Mouse (Mus musculus) mouse trophoblast stem cell (cell line): ENCODE measurements around the gene Trip4.
"Not testable (repeated sequence)": the region's sequence is repeated elsewhere in the genome, so short reads cannot be mapped to it uniquely, and the experiment has no call there.

Experiments used
- in situ Hi-C, 2 experiments: fragments of 300-500 bp; cut with MseI, MboI; formaldehyde crosslinking; loops; 2 replicates in 1 of 2; 3 replicates in 1 of 2; pipeline ENCODE4 v1.15.1; 2025

Trip4 gene

DNA sequence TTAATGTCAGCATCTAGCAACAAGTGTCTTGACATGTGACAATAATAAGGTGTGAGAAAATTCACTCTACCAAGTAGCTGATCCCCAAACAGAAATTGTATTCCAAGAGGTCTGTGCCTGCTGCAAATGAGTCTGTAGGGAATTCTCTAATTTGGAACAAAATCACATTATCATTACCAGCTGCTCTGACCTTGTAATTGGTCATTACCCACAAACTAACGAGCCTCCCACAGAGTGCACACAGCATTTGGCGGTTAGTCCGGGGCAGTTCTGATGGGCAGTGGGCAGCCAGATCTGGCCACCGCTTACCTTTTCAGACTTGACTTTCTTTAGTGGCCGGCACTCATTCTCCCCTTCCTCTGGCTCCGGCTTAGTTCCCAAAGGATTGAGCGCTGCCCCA lies 114.3 kb downstream of the Trip4 start:
- in situ Hi-C loops = no loop called here

DNA sequence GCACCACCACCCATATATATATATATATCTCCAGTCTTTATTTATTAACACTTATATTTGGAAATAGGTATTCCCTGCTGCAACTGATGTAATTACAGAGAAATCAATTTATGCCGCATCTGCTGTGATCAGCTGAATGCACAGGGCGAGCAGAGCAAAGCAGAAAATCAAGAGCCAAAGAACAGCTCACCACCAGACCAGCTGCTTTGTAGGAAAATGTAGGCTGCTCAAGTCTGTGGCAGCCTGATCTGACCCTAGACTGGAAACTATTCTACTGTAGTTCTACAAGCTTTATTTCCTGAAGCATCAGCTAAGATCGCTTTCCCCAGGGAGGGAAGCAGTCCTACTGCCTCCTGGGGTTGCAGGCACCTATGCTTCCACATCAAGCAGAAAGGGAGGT lies 115.1 kb downstream of the Trip4 start:
- in situ Hi-C loops = no loop called here

DNA sequence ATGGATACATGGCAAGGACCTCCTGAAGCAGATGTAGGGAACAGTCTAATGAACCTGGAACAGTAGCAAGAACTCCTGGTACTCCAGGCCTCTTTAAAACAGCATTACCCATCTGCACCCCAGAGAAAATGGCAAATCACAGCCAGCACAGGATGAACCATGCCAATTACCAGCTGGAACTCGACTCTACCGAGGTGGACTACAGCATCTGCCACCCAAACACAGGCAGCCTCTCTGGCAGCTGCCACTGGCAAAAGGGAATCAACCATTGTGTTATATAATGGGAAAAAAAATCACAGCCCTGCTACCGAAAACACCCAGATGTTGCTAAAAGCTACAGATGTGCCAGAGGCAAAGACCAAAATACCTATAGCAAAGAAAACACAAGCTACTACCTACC lies 115.5 kb downstream of the Trip4 start:
- in situ Hi-C loops = no loop called here

DNA sequence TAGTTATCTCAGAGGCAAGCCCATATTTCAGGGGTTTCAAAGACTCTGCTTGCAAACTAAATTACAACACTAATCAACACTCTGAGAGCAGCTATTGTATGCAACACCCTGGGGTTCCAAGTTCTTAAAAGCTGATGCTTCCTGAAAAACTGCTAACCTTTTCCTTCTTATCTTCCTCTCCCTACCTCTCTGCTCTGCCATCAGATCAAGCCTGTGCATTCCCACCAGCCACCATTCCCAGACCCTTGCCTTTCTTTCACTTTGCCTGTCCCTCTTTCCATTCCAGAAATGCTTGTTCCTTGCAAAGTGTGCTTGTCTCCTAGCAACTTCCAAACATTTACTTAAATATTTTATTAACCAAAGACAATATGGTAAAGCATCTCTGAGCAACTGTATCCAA lies 116.7 kb downstream of the Trip4 start:
- in situ Hi-C loops = no loop called here

DNA sequence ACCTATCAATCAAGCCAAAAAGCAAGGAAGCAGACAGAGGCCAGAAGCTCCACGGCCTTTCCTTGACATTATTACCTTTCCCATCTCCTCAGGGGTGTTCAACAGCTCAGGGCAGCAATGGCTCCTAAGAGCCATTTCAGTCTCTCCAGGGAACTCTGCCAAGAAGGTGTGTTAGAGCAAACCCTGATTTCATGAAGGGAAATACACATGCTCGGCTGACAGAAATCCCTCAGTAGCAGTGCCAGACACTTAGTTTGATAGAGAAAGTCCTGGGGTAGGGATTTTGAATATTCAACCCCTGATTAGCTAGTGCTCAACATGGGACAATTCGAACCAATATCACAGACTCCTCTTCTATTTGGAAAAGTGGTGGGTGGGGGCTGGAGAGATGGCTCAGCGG lies 117.5 kb downstream of the Trip4 start:
- in situ Hi-C loops = no loop called here

DNA sequence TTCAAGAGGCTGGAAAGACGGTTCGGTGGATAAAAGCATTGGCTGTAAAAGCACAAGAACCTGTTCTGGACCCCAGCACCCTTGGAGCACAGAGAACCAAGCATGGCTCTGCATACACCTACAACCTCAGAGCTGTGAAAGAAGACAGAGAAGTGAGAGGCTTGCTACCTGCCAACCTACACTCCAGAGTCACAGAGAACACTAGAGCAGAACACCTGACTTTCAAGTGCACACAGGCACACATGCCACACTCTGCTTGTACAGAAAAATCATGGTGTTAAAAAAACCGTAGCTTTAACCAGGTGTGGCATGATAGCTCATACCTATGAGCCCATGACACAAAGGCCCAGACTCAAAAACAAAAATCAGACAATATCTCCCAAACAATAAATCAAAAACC lies 118.8 kb downstream of the Trip4 start:
- in situ Hi-C loops = no loop called here

DNA sequence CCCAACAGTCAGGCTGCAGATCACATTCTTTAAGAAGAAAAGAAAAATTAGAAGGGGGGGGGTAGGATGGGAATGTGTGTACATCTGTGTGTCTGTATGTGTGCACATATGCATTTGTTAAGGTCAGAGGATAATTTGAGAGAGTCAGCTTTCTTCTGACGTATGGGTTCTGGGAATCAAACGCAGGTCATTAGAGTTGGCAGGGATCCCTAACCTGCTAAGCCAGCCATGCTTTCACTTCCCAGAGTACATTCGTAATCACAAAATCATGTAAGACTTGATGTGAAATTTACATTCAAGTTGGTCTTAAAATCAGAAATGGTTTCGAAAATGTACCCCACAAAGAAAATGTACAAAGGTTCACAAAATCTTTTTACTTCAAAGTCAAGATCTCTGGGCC lies 120.0 kb downstream of the Trip4 start:
- in situ Hi-C loops = no loop called here

DNA sequence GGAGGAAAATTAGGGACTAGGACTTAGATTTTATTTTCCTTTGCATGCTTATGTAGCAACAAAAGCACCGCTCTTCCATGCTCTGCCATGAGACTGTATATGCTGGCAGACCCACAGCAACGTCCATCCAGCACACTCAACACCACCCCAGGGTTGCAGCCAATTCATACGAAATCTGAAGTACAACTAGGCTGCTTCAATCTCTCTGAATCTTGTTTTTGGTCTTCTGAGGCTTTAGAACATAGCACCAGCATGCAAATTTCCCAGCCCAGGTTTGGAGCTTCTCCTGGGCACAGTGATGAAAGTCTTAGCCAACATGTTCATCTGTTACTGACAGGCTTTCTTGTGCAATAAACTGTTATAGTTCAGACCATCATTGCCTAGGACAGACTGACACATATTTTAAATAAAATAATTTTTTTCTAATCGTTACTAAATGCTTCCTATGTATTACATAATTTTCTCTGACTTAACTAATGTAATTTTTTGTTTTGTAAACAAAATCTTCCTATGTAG lies 120.7 kb downstream of the Trip4 start:
- in situ Hi-C loops = no loop called here

DNA sequence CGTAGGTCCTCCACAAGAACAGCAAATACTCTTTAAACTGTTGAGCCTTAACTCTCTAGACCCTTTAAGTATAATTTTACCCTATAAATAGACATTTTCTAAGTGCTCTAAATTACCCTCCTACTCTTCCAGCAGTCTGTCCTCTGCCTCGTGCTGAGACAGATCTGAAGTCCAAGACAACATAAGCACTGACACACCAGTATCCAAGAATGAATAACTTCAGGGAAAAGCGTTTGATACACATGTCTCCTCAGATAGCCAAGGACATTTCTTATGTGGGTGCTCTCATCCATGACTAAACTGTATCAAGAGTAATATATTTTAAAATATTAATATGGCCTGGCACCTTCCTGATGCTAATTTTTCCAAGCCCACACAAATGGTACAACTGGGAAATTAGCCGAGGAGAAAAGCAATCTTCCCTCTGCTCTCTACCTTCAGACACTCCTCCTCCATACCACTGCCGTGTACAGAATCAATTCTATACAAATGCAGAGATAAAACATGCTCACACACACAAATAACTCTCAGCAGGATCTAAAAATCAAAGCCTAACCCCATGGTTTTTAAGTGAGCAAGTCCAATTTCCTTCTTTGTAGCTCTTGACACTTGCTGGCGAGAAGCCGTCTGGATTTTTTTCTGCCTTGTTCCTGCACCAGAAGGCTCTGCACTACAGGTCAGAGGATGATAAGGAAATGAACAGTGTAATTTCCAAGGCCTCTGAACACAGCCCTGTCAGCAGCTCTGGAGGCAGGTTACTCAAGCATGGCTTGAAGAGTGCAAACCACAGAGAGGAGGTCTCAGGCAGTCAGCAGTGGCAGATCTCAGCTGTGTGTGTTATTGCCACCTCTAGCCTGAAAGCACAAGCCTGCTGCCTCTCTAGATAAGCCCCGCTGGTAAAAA lies 121.5 kb downstream of the Trip4 start:
- in situ Hi-C loops = no loop called here

DNA sequence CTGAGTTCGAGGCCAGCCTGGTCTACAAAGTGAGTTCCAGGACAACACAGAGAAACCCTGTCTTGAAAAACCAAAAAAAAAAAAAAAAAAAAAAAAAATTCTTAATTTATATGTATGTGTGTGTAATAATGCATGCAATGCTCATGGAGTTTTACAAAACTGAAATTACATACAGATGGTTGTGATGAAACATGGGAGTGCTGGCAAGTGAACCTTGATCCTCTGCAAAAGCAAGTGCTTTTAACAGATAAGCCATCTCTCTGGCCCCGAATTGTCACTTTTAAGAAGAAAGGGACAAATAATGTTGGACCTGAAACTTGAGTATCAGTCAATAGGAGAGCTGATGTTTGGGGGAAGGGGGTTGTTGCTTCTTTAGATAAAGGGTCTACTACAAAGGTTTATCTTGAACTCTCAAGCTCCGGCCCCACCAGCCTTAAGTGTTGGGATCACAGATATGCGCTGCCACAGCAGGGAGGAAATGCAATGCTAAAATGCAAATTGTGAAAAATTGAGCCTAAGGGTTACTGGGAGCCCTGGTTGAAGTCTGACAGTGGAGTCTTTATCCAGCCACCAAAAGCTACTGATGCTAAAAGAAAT lies 122.7 kb downstream of the Trip4 start:
- in situ Hi-C loops = no loop called here

DNA sequence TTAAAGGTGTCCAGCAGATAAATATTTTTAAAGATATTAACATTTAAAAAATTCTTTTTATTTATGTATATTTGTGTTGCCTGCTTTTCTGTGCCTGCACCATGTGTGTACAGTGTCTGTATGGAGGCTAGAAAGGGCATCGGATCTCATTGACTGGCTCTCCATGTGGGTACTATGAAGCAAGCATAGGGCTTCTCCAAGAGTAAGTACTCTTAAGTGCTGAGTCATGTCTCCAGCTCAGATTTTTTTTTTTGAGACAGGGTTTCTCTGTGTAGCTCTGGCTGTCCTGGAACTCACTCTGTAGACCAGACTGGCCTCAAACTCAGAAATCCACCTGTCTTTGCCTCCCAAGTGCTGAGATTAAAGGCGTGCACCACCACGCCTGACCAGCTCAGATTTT lies 129.0 kb downstream of the Trip4 start:
- in situ Hi-C loops = not testable (repeated sequence)
